Mouse (Mus musculus) forebrain, embryonic 11.5 days (tissue): ENCODE measurements around the gene Slc35b3. TPM values are rescaled to one million over a fixed set of nuclear protein-coding genes. Genes with fewer than 3 reads are reported as not detected.

Experiments
- ATAC-seq: fragments of 200-750 bp; cut with Nextera tagmentation; replicated peaks from 2 replicates; pipeline ENCODE4 v1.8.0; 2017; ENCODE audit warnings: moderate TSS enrichment; ENCODE audit not compliant: low FRiP score
- DNase-seq: peaks from one replicate; pipeline ENCODE4 v3.0.0-alpha.2; 2017; ENCODE audit warnings: low spot score
- H3K27ac ChIP-seq: fragments of 300-500 bp; sonication (generic); 2 replicates; pipeline ENCODE4 v1.5.1; 2014; ENCODE audit warnings: low read depth, low read length
- H3K27me3 ChIP-seq: fragments of 300-500 bp; sonication (generic); 2 replicates; pipeline ENCODE4 v1.6.1; 2014; ENCODE audit warnings: mild to moderate bottlenecking, low read length, mixed read lengths; ENCODE audit not compliant: control insufficient read depth, insufficient read depth
- H3K36me3 ChIP-seq: fragments of 300-500 bp; sonication (generic); 2 replicates; pipeline ENCODE4 v1.6.1; 2014; ENCODE audit warnings: mild to moderate bottlenecking, low read length, moderate library complexity, mixed read lengths; ENCODE audit not compliant: control insufficient read depth, insufficient read depth
- H3K4me1 ChIP-seq: fragments of 300-500 bp; sonication (generic); replicated peaks from 2 replicates; pipeline ENCODE4 v1.6.1; 2014; ENCODE audit warnings: low read length, mixed read lengths; ENCODE audit not compliant: control insufficient read depth, insufficient read depth
- H3K4me2 ChIP-seq: fragments of 300-500 bp; sonication (generic); 2 replicates; pipeline ENCODE4 v1.6.1; 2014; ENCODE audit warnings: low read depth, mild to moderate bottlenecking, low read length, moderate library complexity, mixed read lengths; ENCODE audit not compliant: severe bottlenecking
- H3K4me3 ChIP-seq: fragments of 300-500 bp; sonication (generic); 2 replicates; pipeline ENCODE4 v1.5.1; 2014; ENCODE audit warnings: low read depth, low read length
- H3K9ac ChIP-seq: fragments of 300-500 bp; sonication (generic); 2 replicates; pipeline ENCODE4 v1.6.1; 2014; ENCODE audit warnings: low read length
- H3K9me3 ChIP-seq: fragments of 300-500 bp; sonication (generic); 2 replicates; pipeline ENCODE4 v1.6.1; 2016; ENCODE audit warnings: low read length, mixed read lengths; ENCODE audit not compliant: control insufficient read depth
- WGBS: fragments of 180-500 bp; shearing (Covaris S2); extraction: QIAGEN DNeasy Blood & Tissue Kit; methylation state at CpG from one replicate; pipeline ENCODE4 v1.1.7; 2014; 5-methylcytosine and 5-hydroxymethylcytosine counted together
- polyA plus RNA-seq: library from polyadenylated mRNA; unstranded; fragments of >200 nt; fragmentation: Nextera tagmentation; extraction: Ambion mirVana; gene quantifications from 2 replicates; pipeline ENCODE4 v1.2.1, GENCODE M21; 2014

The Slc35b3 gene
- polyA plus RNA-seq, 1 experiment from 2014 or later = 26.1 TPM

DNA sequence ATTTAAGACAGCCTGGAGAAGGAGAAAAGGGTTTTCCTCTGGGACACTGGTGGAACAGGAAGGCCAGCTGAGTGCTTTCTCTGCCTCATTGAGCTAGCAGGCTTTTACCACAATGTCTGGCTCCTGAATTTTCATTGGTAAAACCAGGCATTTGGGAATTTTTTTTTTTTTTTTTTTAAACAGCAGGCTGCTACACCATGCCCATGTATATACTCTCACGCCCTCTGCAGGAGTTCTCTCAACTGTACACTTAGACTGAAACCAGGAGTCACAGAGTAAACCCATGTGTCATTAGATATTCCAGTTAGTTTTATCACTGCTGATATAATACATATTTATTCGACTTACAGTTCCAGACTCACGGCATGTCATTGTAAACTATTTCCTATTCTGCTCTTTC lies 20.2 kb upstream of the Slc35b3 start:
- Histone ChIP-seq H3K27ac (no peak overlapping the region), H3K27me3 (no peaks in the 10 kb centered on the region), H3K4me3 (no peak overlapping the region), H3K9ac (no peak overlapping the region), H3K4me1 (no peaks in the 10 kb centered on the region), H3K4me2 (no peak overlapping the region), H3K9me3 (no peaks in the 10 kb centered on the region), H3K36me3 (no peaks in the 10 kb centered on the region)
- ATAC-seq = no peak
- no peak for DNase-seq
- WGBS = 85% methylated on average over 3 of the region's 3 CpGs

GRCm38 (mm10) chr13:38976978-38977377 lies 16.3 kb upstream of the Slc35b3 start:
- Histone ChIP-seq H3K27me3 (no peaks in the 10 kb centered on the region), H3K27ac (no peak overlapping the region), H3K4me2 (no peak overlapping the region), H3K4me3 (no peak overlapping the region), H3K4me1 (no peaks in the 10 kb centered on the region), H3K9me3 (no peaks in the 10 kb centered on the region), H3K36me3 (no peaks in the 10 kb centered on the region), H3K9ac (no peak overlapping the region)
- ATAC-seq (no peak), DNase-seq (no peak)
- 84% methylated on average over 6 of the region's 6 CpGs for WGBS

- no peak overlapping the region for H3K9ac ChIP-seq
- H3K4me2 ChIP-seq = no peak overlapping the region
- no peaks in the 10 kb centered on the region for H3K9me3 ChIP-seq
- 91% methylated on average over 5 of the region's 5 CpGs for WGBS
- H3K4me1 ChIP-seq = no peaks in the 10 kb centered on the region
- no peaks in the 10 kb centered on the region for H3K36me3 ChIP-seq
- H3K4me3 ChIP-seq = no peak overlapping the region
- H3K27ac ChIP-seq = no peak overlapping the region
- ATAC-seq = no peak
- no peaks in the 10 kb centered on the region for H3K27me3 ChIP-seq
- no peak for DNase-seq
Measured at GRCm38 (mm10) chr13:38975853-38976252, 15.2 kb upstream of the Slc35b3 start.

DNA sequence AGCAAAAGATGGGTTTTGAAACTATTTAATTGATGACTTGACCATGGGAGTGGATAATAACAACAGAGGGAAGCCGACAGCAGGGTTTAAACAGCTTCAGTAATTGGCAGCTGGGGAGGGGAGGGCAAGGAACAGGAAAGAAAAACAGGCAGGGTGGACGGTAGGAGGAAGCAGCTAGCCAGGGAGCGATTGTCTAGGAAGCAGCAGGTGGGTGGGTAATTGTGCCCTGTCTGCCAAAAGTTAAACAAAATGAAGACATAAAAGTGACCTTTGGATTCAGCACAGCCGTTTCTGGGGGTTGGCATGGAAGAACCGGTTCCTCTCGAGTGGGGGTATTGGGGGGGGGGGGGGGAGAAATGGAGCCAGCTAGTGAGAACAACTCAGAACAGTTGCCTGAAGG lies 11.9 kb upstream of the Slc35b3 start:
- WGBS = 8% methylated on average over 6 of the region's 6 CpGs
- DNase-seq = no peak

GRCm38 (mm10) chr13:38971047-38971446 lies 10.4 kb upstream of the Slc35b3 start:
- no peaks in the 10 kb centered on the region for H3K9me3 ChIP-seq
- H3K27me3 ChIP-seq = no peaks in the 10 kb centered on the region
- H3K36me3 ChIP-seq = no peaks in the 10 kb centered on the region
- H3K4me2 ChIP-seq = no peak overlapping the region
- no peak for ATAC-seq
- no peak overlapping the region for H3K9ac ChIP-seq
- no peak overlapping the region for H3K27ac ChIP-seq
- H3K4me3 ChIP-seq = no peak overlapping the region
- WGBS = 75% methylated on average over 4 of the region's 4 CpGs
- no peak for DNase-seq
- H3K4me1 ChIP-seq = no peaks in the 10 kb centered on the region

More for the DNA sequence above, 11.9 kb upstream of the Slc35b3 start:
- Histone ChIP-seq H3K9ac (no peak overlapping the region), H3K36me3 (no peaks in the 10 kb centered on the region), H3K27ac (no peak overlapping the region), H3K4me1 (no peaks in the 10 kb centered on the region), H3K9me3 (no peaks in the 10 kb centered on the region), H3K4me3 (no peak overlapping the region), H3K27me3 (no peaks in the 10 kb centered on the region), H3K4me2 (no peak overlapping the region)
- ATAC-seq = no peak

DNA sequence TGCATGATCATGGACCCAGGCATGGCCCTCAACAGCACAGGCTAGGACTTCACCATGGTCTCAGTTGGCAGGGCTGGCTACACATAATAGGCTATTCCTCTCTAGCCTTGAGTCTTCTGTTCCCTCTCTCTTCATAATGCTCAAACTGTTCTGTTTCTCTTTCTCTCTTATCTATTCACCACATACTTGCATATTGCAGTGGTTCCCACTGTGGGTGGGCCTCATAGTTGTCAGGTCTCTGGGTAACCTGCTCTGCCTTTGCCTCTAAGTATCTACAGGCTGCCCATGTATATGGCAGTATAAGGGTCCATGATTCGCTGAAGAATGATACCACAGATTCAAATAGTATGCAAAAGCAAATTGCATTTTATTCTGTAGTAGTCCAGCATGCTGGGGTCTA lies 6.8 kb upstream of the Slc35b3 start:
- H3K4me1 ChIP-seq = no peaks in the 10 kb centered on the region
- H3K4me2 ChIP-seq = no peak overlapping the region
- DNase-seq (no peak), ATAC-seq (no peak)
- no peaks in the 10 kb centered on the region for H3K36me3 ChIP-seq
- 89% methylated on average over 1 of the region's 1 CpGs for WGBS
- H3K9me3 ChIP-seq = no peaks in the 10 kb centered on the region
- no peak overlapping the region for H3K27ac ChIP-seq
- H3K4me3 ChIP-seq = no peak overlapping the region
- H3K9ac ChIP-seq = no peak overlapping the region
- H3K27me3 ChIP-seq = no peaks in the 10 kb centered on the region

GRCm38 (mm10) chr13:38966922-38967448 lies 6.3 kb upstream of the Slc35b3 start:
- ATAC-seq (no peak), DNase-seq (no peak)
- Histone ChIP-seq H3K27ac (no peak overlapping the region), H3K36me3 (no peaks in the 10 kb centered on the region), H3K4me1 (no peaks in the 10 kb centered on the region), H3K27me3 (no peaks in the 10 kb centered on the region), H3K4me2 (no peak overlapping the region), H3K9ac (no peak overlapping the region), H3K9me3 (no peaks in the 10 kb centered on the region), H3K4me3 (no peak overlapping the region)
- WGBS = 83% methylated on average over 2 of the region's 2 CpGs

DNA sequence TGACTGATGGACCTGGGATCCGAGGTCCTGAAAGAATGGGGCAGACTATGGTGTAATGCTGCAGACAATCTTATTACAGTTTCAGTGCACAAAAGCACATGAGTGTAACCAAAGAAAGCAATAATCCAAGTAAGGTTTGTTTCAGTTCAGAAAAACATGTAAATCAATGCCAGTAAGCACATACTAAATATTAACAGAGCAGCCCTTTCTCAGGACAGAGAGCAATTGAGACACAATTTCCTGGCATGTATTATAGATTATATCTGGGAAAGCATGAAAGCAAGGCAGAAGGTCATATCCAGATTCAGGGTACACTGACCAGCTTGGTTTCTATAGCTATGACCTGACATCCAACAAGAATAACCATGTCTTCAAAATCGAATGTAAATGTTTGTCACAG lies 2.1 kb upstream of the Slc35b3 start:
- whole genome bisulfite sequencing = 73% methylated on average over 2 of the region's 2 CpGs
- DNase-seq (no peak), ATAC-seq (no peak)
- Histone ChIP-seq H3K9ac (no peak overlapping the region), H3K4me3 (no peak overlapping the region), H3K4me2 (no peak overlapping the region), H3K4me1 (peaks cover 3% of the 10 kb centered on the region; the same call in 1 of the 2 replicates), H3K27me3 (no peaks in the 10 kb centered on the region), H3K27ac (no peak overlapping the region), H3K9me3 (no peaks in the 10 kb centered on the region), H3K36me3 (no peaks in the 10 kb centered on the region)

DNA sequence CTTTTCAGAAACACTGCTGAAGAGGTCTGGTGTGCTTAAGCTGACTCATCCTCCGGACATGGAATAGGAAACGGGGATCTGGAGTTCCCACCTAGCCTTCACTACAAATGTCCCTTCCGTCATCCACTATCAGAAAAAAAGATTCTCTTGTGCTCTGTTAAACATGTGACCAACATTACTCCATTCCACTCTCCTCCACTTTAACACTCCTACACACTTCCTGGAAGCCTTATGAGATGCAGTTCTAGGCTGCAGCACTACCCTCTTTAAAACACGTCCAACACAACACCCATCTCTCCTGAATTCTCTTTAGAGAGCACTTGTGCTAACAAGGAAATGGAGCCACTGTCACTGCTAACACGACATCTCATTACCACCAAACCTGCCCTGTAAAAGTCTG lies 2.6 kb downstream of the Slc35b3 start:
- Histone ChIP-seq H3K27me3 (no peaks in the 10 kb centered on the region), H3K4me3 (no peak overlapping the region), H3K9me3 (no peaks in the 10 kb centered on the region), H3K9ac (no peak overlapping the region), H3K4me2 (no peak overlapping the region), H3K27ac (no peak overlapping the region), H3K36me3 (no peaks in the 10 kb centered on the region; the same call in 1 of the 2 replicates), H3K4me1 (peaks cover 3% of the 10 kb centered on the region; the same call in 1 of the 2 replicates)
- WGBS = 81% methylated on average over 5 of the region's 5 CpGs
- ATAC-seq (no peak), DNase-seq (no peak)
